7 mouse cellular contexts compared by ENCODE assay signal in the genomic region with DNA sequence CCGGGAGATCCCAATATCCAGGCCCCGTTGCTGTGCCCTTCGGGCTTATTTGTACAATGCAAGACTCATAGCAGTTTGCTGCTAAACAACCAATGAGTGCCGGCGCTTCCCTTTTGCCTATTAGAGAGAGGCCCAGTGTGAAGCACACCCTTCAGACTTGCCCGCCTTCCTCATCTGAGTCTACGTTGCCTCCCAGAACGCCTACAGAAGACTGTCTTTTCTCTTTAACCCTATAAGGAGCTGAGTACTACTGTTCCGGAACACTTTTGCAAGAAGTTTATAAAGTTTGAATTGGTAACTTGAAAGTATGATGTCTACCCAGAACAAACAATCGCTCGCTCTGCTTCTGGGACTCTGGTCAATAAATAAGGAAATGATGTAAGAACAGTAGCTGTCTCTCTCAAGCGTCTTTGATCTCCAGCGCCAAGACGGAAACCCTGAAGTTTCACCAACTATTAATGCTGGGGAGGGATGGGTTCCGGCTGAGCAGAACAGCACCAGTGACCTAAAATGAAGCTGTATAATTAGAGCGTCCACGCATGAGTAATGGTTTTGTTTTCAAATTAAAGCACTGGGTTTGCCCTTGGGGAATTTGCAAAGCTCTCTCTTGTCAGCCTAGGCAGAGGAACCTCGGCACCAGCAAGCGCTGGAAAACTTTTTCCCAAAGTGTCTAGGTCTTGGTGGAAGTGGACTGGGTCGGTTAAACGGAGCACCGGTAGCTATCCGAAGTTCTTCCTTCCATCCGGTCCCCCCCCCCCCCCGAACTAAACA. TPM values are rescaled to one million over a fixed set of nuclear protein-coding genes. Genes with fewer than 3 reads are reported as not detected.
A peak's percentile ranks its signal among the peaks of the same experiment; 100 is the strongest.
DNase-seq lines count a peak whose midpoint lies in the region; ATAC-seq lines count a peak whose summit lies in the region.

No protein-coding gene starts in this region.

- no peaks in the 10 kb centered on the region for H3K27me3 ChIP-seq in forebrain, embryonic 11.5 days (ENCODE audit: control insufficient read depth, insufficient read depth, low read length)
- H3K27me3 ChIP-seq in midbrain, embryonic 10.5 days (ENCODE audit: low read depth, poor library complexity, severe bottlenecking): peaks cover 23% of the 10 kb centered on the region; the same call in 1 of the 2 replicates

- intact Hi-C loops in left cerebral cortex, postnatal 4 days (cut with DNase I): no loop called here

- peak overlapping the region; percentile 59 for H3K4me3 ChIP-seq in forebrain, embryonic 11.5 days (ENCODE audit: low read depth, low read length)
- peak overlapping the region; percentile 69 for H3K4me3 ChIP-seq in midbrain, embryonic 10.5 days

- no peaks in the 10 kb centered on the region for H3K36me3 ChIP-seq in forebrain, embryonic 11.5 days (ENCODE audit: control insufficient read depth, insufficient read depth, low read length)
- no peaks in the 10 kb centered on the region for H3K36me3 ChIP-seq in midbrain, embryonic 10.5 days

- H3K9me3 ChIP-seq in forebrain, embryonic 11.5 days (ENCODE audit: control insufficient read depth, low read length): no peaks in the 10 kb centered on the region
- H3K9me3 ChIP-seq in midbrain, embryonic 10.5 days (replicated peaks): no peaks in the 10 kb centered on the region

- peak; percentile 83 for ATAC-seq in forebrain, embryonic 11.5 days (replicated peaks; ENCODE audit: low FRiP score)

- peak overlapping the region; percentile 87 for H3K27ac ChIP-seq in forebrain, embryonic 11.5 days (ENCODE audit: low read depth, low read length)
- peak overlapping the region; percentile 90 for H3K27ac ChIP-seq in midbrain, embryonic 10.5 days (replicated peaks)

- WGBS in forebrain, embryonic 11.5 days: 2% methylated on average over 25 of the region's 25 CpGs
- 9% methylated on average over 24 of the region's 25 CpGs for WGBS in midbrain, embryonic 10.5 days

- peak; percentile 48 for DNase-seq in ES-CJ7 (ENCODE audit: low read depth, low spot score)
- DNase-seq in adrenal gland, postnatal 10 days: peak; percentile 68
- peak; percentile 78 for DNase-seq in forebrain, embryonic 11.5 days (ENCODE audit: low spot score)
- DNase-seq in heart, postnatal 4 days: peak; percentile 59
- DNase-seq in left cerebral cortex, postnatal 4 days: peak; percentile 26
- peak; percentile 51 for DNase-seq in midbrain, embryonic 10.5 days (ENCODE audit: low spot score)
- DNase-seq in spleen, adult 18-20 months: peak; percentile 35 to 48

- peak overlapping the region; percentile 73 for H3K4me2 ChIP-seq in forebrain, embryonic 11.5 days (ENCODE audit: low read depth, low read length, severe bottlenecking)

- peak overlapping the region; percentile 80 for H3K9ac ChIP-seq in forebrain, embryonic 11.5 days (ENCODE audit: low read length)

- H3K4me1 ChIP-seq in forebrain, embryonic 11.5 days (replicated peaks; ENCODE audit: control insufficient read depth, insufficient read depth, low read length): 0 out of 2 replicates have a peak, but pooled peaks cover 5% of the 10 kb centered on the region
- H3K4me1 ChIP-seq in midbrain, embryonic 10.5 days: peaks cover 16% of the 10 kb centered on the region

RNA-seq across cellular contexts. Expression of a gene that starts 0.7 kb away (rescaled TPM):
- total RNA-seq in adrenal gland, postnatal 10 days (2021): 10 to 100 TPM; 25.4 to 28.6 TPM
- polyA plus RNA-seq in forebrain, embryonic 11.5 days (2014; fragmentation: Nextera tagmentation; extraction: Ambion mirVana): 43.9 and 45.0 TPM in 2 replicates
- total RNA-seq in heart, postnatal 4 days (2021): 10 to 100 TPM; 22.8 to 24.7 TPM
- 10 to 100 TPM in 1 of 2 experiments, 1 to 10 TPM in 1; 9.3 to 11.9 TPM for total RNA-seq in left cerebral cortex, postnatal 4 days (2021)
- 30.5 and 31.1 TPM in 2 replicates for polyA plus RNA-seq in midbrain, embryonic 10.5 days (2016; fragmentation: Nextera tagmentation; extraction: Ambion mirVana)

RNA-seq across cellular contexts. Expression of a gene that starts 41.4 kb away (rescaled TPM):
- total RNA-seq in adrenal gland, postnatal 10 days (2021): 10 to 100 TPM; 90.8 to 93.3 TPM
- 4.5 and 4.8 TPM in 2 replicates for polyA plus RNA-seq in forebrain, embryonic 11.5 days (2014; fragmentation: Nextera tagmentation; extraction: Ambion mirVana)
- 10 to 100 TPM; 25.1 to 25.8 TPM for total RNA-seq in heart, postnatal 4 days (2021)
- total RNA-seq in left cerebral cortex, postnatal 4 days (2021): 1 to 10 TPM; 1.8 to 2.3 TPM
- 5.6 and 5.9 TPM in 2 replicates for polyA plus RNA-seq in midbrain, embryonic 10.5 days (2016; fragmentation: Nextera tagmentation; extraction: Ambion mirVana)

Comparison
In these comparisons a context has a peak if more than half of its experiments do, and no peak if none do; other contexts are left out.
1. Peak in every context shown above with its lines: DNase-seq, ATAC-seq, H3K4me3 ChIP-seq and H3K27ac ChIP-seq.
2. DNase-seq: peak in every context shown above with its lines; median percentile 78 in forebrain, embryonic 11.5 days; 68 in adrenal gland, postnatal 10 days; 59 in heart, postnatal 4 days; 51 in midbrain, embryonic 10.5 days; 48 in ES-CJ7; 42 in spleen, adult 18-20 months; 26 in left cerebral cortex, postnatal 4 days.
3. RNA of a gene that starts 41.4 kb away (total RNA-seq): 90.8 to 93.3 TPM in adrenal gland, postnatal 10 days and 25.1 to 25.8 TPM in heart, postnatal 4 days; 1.8 to 2.3 TPM in left cerebral cortex, postnatal 4 days; every median in the first group is over 4 times any median in the second.